Comparison of ENCODE assay signal across 12 mouse cellular contexts in genomic region chr17:55963171-55963570, GRCm38 (mm10). TPM values are rescaled to one million over a fixed set of nuclear protein-coding genes. Genes with fewer than 3 reads are reported as not detected.
DNase-seq lines count a peak whose midpoint lies in the region; ATAC-seq and TF ChIP-seq lines count a peak whose summit lies in the region.
"Had no signal": no experiment of that assay in that cellular context is flagged by ENCODE, and none has a peak within 500 bp of the region (broad histone marks: within the 10 kb centered on the region; RNA-seq: fewer than 3 reads in every experiment).

No protein-coding gene starts in this region.

- no peak overlapping the region for H3K27ac ChIP-seq in neural tube, embryonic 11.5 days (ENCODE audit: low read depth, low read length)
- no peak overlapping the region for H3K27ac ChIP-seq in neural tube, embryonic 15.5 days (replicated peaks)
- peak overlapping the region; percentile 69 for H3K27ac ChIP-seq in bone marrow macrophage, adult 2 months (ENCODE audit: insufficient read depth, low read depth, low read length)
- H3K27ac ChIP-seq: heart, adult 2 months; hindbrain, embryonic 10.5 days had no signal

- no peaks in the 10 kb centered on the region for H3K27me3 ChIP-seq in neural tube, embryonic 11.5 days (ENCODE audit: control insufficient read depth, insufficient read depth, low read length)
- H3K27me3 ChIP-seq in neural tube, embryonic 15.5 days (replicated peaks): no peaks in the 10 kb centered on the region

- ATAC-seq in neural tube, embryonic 11.5 days (ENCODE audit: insufficient read depth, low FRiP score, low TSS enrichment): no peak
- ATAC-seq in neural tube, embryonic 15.5 days (ENCODE audit: low FRiP score): no peak
- peak; percentile 58 for ATAC-seq in megakaryocyte, adult 5-6 weeks (ENCODE audit: poor library complexity, severe bottlenecking)
- ATAC-seq: forebrain, embryonic 16.5 days had no signal

- H3K4me2 ChIP-seq in neural tube, embryonic 11.5 days (ENCODE audit: low read depth): no peak overlapping the region
- no peak overlapping the region for H3K4me2 ChIP-seq in neural tube, embryonic 15.5 days

- no peak for TF ChIP-seq POLR2A in bone marrow macrophage, adult 2 months (IDR thresholded peaks at IDR 0.05; ENCODE audit: borderline replicate concordance, low read depth, low read length)

- TF ChIP-seq CTCF in bone marrow macrophage, adult 2 months (IDR thresholded peaks at IDR 0.05; ENCODE audit: low read depth, low read length): no peak

- no peaks in the 10 kb centered on the region for H3K9me3 ChIP-seq in neural tube, embryonic 11.5 days (ENCODE audit: control insufficient read depth, low read length)
- H3K9me3 ChIP-seq in neural tube, embryonic 15.5 days (replicated peaks): no peaks in the 10 kb centered on the region
- H3K9me3 ChIP-seq: hindbrain, embryonic 10.5 days had no signal

- peaks cover 2% of the 10 kb centered on the region for H3K36me3 ChIP-seq in neural tube, embryonic 11.5 days (ENCODE audit: control insufficient read depth, insufficient read depth, low read length)
- peaks cover 43% of the 10 kb centered on the region for H3K36me3 ChIP-seq in neural tube, embryonic 15.5 days

- H3K9ac ChIP-seq in neural tube, embryonic 11.5 days (ENCODE audit: low read length): no peak overlapping the region
- no peak overlapping the region for H3K9ac ChIP-seq in neural tube, embryonic 15.5 days (replicated peaks)

- DNase-seq in gastrocnemius, postnatal 4 days (ENCODE audit: low spot score in 2 of 2): peak; percentile 7 to 14
- no peak for DNase-seq in gastrocnemius, postnatal 25 days
- peak; percentile 33 for DNase-seq in neural tube, embryonic 11.5 days (ENCODE audit: low spot score)
- no peak for DNase-seq in thymus, adult 18-20 months
- DNase-seq in adrenal gland, adult 8-10 months: no peak
- DNase-seq: thymus, postnatal 36 days had no signal

- no peak overlapping the region for H3K4me3 ChIP-seq in neural tube, embryonic 11.5 days (ENCODE audit: low read depth, low read length)
- no peak overlapping the region for H3K4me3 ChIP-seq in neural tube, embryonic 15.5 days (replicated peaks)
- peak overlapping the region; percentile 35 for H3K4me3 ChIP-seq in bone marrow macrophage, adult 2 months (ENCODE audit: insufficient read depth, low read length)
- H3K4me3 ChIP-seq: heart, adult 2 months; hindbrain, embryonic 10.5 days had no signal

- 89% methylated on average over 14 of the region's 14 CpGs for WGBS in neural tube, embryonic 11.5 days
- WGBS in neural tube, embryonic 15.5 days: 80% methylated on average over 14 of the region's 14 CpGs

- peaks cover 6% of the 10 kb centered on the region for H3K4me1 ChIP-seq in neural tube, embryonic 11.5 days (ENCODE audit: control insufficient read depth, insufficient read depth, low read length)
- H3K4me1 ChIP-seq in neural tube, embryonic 15.5 days: peaks cover 20% of the 10 kb centered on the region
- H3K4me1 ChIP-seq in bone marrow macrophage, adult 2 months (ENCODE audit: control insufficient read depth, insufficient read depth, low read length): peaks cover 26% of the 10 kb centered on the region

RNA-seq across cellular contexts. Expression of gene Yju2, which starts 4.3 kb away (rescaled TPM):
- 10 to 100 TPM; 15.3 to 15.9 TPM for total RNA-seq in gastrocnemius, postnatal 4 days (2021)
- 1 to 10 TPM; 7.8 TPM for total RNA-seq in gastrocnemius, postnatal 25 days (2021)
- polyA plus RNA-seq in neural tube, embryonic 11.5 days (2014; fragmentation: Nextera tagmentation; extraction: Ambion mirVana): 19.2 and 25.1 TPM in 2 replicates
- polyA plus RNA-seq in neural tube, embryonic 15.5 days (2015; fragmentation: Nextera tagmentation; extraction: Ambion mirVana): 19.5 and 23.5 TPM in 2 replicates
- 10.9 and 15.3 TPM in 2 replicates for polyA plus RNA-seq in bone marrow macrophage, adult 2 months (2012; ENCODE audit: insufficient read depth, insufficient read length, missing spikeins)
- 6.3 and 10.9 TPM in 2 replicates for total RNA-seq in megakaryocyte, adult 5-6 weeks (2015)
- total RNA-seq in megakaryocyte, adult 5-6 weeks (2017): 14.7 and 17.1 TPM in 2 replicates
- 10 to 100 TPM; 18.6 to 21.4 (median 20.3) TPM for total RNA-seq in adrenal gland, adult 8-10 months (2022)

RNA-seq across cellular contexts. Expression of gene Shd, which starts 7.1 kb away (rescaled TPM):
- 1 to 10 TPM; 1.8 to 1.9 TPM for total RNA-seq in gastrocnemius, postnatal 4 days (2021)
- total RNA-seq in gastrocnemius, postnatal 25 days (2021): under 1 TPM in 1 of 2 experiments, not detected in 1; 0.28 TPM
- polyA plus RNA-seq in neural tube, embryonic 11.5 days (2014; fragmentation: Nextera tagmentation; extraction: Ambion mirVana): 89.7 and 95.3 TPM in 2 replicates
- polyA plus RNA-seq in neural tube, embryonic 15.5 days (2015; fragmentation: Nextera tagmentation; extraction: Ambion mirVana): 152 and 195 TPM in 2 replicates
- polyA plus RNA-seq in bone marrow macrophage, adult 2 months (2012; ENCODE audit: insufficient read depth, insufficient read length, missing spikeins): not detected in 2 replicates
- total RNA-seq in megakaryocyte, adult 5-6 weeks (2015): not detected in 2 replicates
- 0.88 TPM in 1 of 2 replicates, not detected in the other for total RNA-seq in megakaryocyte, adult 5-6 weeks (2017)
- total RNA-seq in adrenal gland, adult 8-10 months (2022): 1 to 10 TPM; 1.7 to 4.8 (median 3.0) TPM

RNA-seq across cellular contexts. Expression of gene Ebi3, which starts 10.7 kb away (rescaled TPM):
- 1 to 10 TPM; 1.9 to 2.0 TPM for total RNA-seq in gastrocnemius, postnatal 4 days (2021)
- under 1 TPM in 1 of 2 experiments, not detected in 1; 0.31 TPM for total RNA-seq in gastrocnemius, postnatal 25 days (2021)
- 2.1 and 2.3 TPM in 2 replicates for polyA plus RNA-seq in neural tube, embryonic 11.5 days (2014; fragmentation: Nextera tagmentation; extraction: Ambion mirVana)
- 7.4 and 9.0 TPM in 2 replicates for polyA plus RNA-seq in neural tube, embryonic 15.5 days (2015; fragmentation: Nextera tagmentation; extraction: Ambion mirVana)
- 190 and 214 TPM in 2 replicates for polyA plus RNA-seq in bone marrow macrophage, adult 2 months (2012; ENCODE audit: insufficient read depth, insufficient read length, missing spikeins)
- 31.8 and 36.1 TPM in 2 replicates for total RNA-seq in megakaryocyte, adult 5-6 weeks (2015)
- 16.6 and 34.0 TPM in 2 replicates for total RNA-seq in megakaryocyte, adult 5-6 weeks (2017)
- total RNA-seq in adrenal gland, adult 8-10 months (2022): 1 to 10 TPM in 3 of 4 experiments, under 1 TPM in 1; 0.49 to 2.0 (median 1.5) TPM

RNA-seq across cellular contexts. Expression of gene Zfp119b, which starts 13.9 kb away (rescaled TPM):
- 1 to 10 TPM; 3.8 to 4.0 TPM for total RNA-seq in gastrocnemius, postnatal 4 days (2021)
- total RNA-seq in gastrocnemius, postnatal 25 days (2021): 1 to 10 TPM; 3.0 to 3.1 TPM
- polyA plus RNA-seq in neural tube, embryonic 11.5 days (2014; fragmentation: Nextera tagmentation; extraction: Ambion mirVana): 6.1 TPM in 2 replicates
- 9.2 and 9.3 TPM in 2 replicates for polyA plus RNA-seq in neural tube, embryonic 15.5 days (2015; fragmentation: Nextera tagmentation; extraction: Ambion mirVana)
- polyA plus RNA-seq in bone marrow macrophage, adult 2 months (2012; ENCODE audit: insufficient read depth, insufficient read length, missing spikeins): 5.7 and 7.9 TPM in 2 replicates
- 9.1 and 12.0 TPM in 2 replicates for total RNA-seq in megakaryocyte, adult 5-6 weeks (2015)
- total RNA-seq in megakaryocyte, adult 5-6 weeks (2017): 4.6 and 7.0 TPM in 2 replicates
- 1 to 10 TPM; 2.9 to 7.1 (median 4.9) TPM for total RNA-seq in adrenal gland, adult 8-10 months (2022)

RNA-seq across cellular contexts. Expression of gene Fsd1, which starts 23.1 kb away (rescaled TPM):
- under 1 TPM in 1 of 2 experiments, not detected in 1; 0.32 TPM for total RNA-seq in gastrocnemius, postnatal 4 days (2021)
- total RNA-seq in gastrocnemius, postnatal 25 days (2021): not detected
- polyA plus RNA-seq in neural tube, embryonic 11.5 days (2014; fragmentation: Nextera tagmentation; extraction: Ambion mirVana): 68.3 and 86.8 TPM in 2 replicates
- 189 and 228 TPM in 2 replicates for polyA plus RNA-seq in neural tube, embryonic 15.5 days (2015; fragmentation: Nextera tagmentation; extraction: Ambion mirVana)
- polyA plus RNA-seq in bone marrow macrophage, adult 2 months (2012; ENCODE audit: insufficient read depth, insufficient read length, missing spikeins): not detected in 2 replicates
- not detected in 2 replicates for total RNA-seq in megakaryocyte, adult 5-6 weeks (2015)
- not detected in 2 replicates for total RNA-seq in megakaryocyte, adult 5-6 weeks (2017)
- 1 to 10 TPM in 3 of 4 experiments, under 1 TPM in 1; 0.87 to 3.4 (median 2.9) TPM for total RNA-seq in adrenal gland, adult 8-10 months (2022)

Comparison
In these comparisons a context has a peak if more than half of its experiments do, and no peak if none do; other contexts are left out.
1. DNase-seq: peak in gastrocnemius, postnatal 4 days (2 of 2) and neural tube, embryonic 11.5 days (single experiment); none in gastrocnemius, postnatal 25 days (single experiment), thymus, adult 18-20 months (0 of 2) and adrenal gland, adult 8-10 months (single experiment).
2. RNA of gene Ebi3, which starts 10.7 kb away (total RNA-seq): 16.6 to 36.1 TPM in megakaryocyte, adult 5-6 weeks; 1.9 to 2.0 TPM in gastrocnemius, postnatal 4 days, 0.49 to 2.0 TPM in adrenal gland, adult 8-10 months and 0.31 TPM in gastrocnemius, postnatal 25 days; every median in the first group is over 4 times any median in the second.